Mouse (Mus musculus) T-helper 2 cell (primary cell): ENCODE results near the gene Gm6169.
"Not testable (repeated sequence)": the region's sequence is repeated elsewhere in the genome, so short reads cannot be mapped to it uniquely, and the experiment has no call there.

Source experiments
- in situ Hi-C: fragments of 300-600 bp; cut with MboI, MseI; formaldehyde crosslinking; loops from one replicate; pipeline ENCODE4 v1.15.1; 2025; ENCODE audit warnings: high pct_unique_total_duplicates

Gene Gm6169

DNA sequence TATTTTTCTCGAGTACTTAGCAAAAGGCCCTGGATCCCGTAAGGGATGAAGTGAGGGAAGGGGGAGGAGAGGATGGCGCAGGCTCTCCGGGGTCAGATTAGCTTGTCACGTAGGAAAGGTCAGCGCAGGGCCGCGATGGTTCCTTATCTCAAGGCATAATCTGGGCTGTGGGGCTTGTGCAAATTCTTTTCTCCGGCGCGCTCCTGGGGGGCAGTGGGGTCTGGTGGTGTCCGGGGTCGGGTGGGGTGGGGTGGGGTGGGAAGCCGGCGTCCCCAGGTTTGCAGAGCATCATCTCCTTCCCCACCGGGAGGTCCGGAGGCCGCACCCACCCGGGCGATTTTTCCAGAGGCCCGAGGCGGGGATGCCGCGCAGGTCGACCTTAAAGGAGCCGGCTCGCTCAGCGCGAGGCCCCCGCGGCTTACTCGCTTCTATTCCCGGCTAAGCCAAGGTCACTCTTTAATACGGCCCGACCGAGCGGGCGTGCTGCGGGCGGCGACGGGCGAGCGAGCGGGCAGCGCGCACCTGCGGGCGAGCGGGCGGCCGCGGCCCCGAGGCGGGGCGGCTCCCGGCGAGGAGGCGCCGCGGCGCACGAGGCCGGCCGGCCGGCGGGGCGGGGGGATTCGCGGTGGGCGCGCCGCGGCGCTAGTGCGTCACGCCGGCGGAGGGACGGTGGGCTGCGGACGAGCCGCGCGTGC, 28.0 kb downstream of the Gm6169 start:
- in situ Hi-C loops, result no loop called here

DNA sequence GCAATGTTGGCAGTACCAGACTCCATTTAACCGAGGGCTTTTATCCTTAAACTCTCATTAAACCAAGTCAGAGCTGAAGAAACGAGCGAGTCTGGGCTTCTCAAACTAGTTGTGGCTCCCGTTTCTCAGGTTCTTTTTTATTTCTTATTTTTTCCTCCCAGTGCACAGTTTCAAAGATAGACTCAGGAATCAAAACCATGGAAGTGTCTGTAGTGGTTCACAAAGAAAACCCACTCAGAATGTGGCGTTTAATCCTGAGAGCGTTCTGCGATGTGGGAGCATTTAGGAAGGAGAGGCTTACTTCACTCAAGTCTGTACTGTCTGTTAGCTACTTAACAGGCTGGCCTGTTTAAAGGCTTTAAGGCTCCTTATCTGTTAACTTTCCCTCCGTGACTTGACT, 30.9 kb downstream of the Gm6169 start:
- in situ Hi-C loops, result no loop called here

DNA sequence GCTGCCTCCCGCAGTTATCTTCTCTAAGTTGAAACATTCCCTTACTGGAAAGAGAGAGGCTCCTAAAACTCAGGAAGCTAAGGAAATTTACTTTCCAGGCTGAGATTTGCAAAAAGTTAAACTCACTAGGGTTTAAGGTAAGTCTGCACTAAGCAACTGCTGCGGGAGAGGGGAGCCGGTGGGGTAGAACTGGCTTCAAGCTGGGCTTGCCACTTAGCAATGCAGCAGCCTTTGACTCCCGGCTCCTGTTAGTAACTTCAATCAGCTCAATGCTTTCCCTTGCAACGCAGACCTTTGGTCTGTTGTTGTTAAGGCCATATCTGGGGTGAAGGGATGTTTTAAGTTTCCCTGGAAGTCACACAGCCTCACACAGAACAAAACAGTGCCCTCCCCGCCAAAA, 31.3 kb downstream of the Gm6169 start:
- in situ Hi-C loops, result no loop called here

DNA sequence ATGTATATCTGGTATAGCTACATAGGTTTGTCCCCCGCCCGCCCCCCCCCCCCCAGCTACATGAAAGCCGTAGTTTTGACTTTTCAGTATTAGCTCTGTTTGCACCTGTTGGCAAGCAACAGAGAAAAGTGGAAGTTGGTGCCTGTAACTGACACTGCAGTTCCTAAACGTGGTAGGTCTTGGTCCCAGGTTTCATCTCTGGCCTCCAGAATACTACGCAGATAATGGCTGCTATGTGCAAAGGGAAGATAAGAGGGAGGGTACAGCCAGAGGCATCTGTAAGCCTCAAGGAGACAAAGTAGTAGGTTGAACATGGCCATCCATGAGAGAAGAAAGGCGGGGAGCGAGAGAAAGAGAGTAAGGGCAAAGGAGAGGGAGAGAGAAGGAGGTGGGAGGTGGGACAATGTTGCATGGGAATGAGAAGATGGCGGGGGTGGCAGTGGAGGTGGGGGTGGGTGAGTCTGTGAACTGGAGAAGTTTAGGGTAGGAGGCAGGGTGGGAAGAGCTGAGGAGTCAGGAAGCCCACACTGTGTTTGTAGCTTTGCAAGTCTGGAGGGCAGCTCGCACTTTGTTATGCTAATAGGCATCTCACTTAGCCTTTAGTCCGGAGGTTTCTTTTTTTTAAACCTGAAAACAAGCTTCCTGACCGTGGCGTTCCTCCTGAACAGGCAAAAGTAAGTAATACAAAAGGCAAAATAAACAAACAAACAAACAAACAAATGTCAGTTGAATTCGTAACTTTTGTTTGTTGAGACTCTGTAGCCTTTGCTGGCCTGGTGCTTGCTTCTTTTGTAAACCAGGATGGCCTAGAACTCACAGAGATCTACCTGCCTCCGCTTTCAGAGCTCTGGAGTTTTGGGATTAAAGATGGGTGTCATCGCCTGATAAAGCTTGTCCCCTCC, 32.1 kb downstream of the Gm6169 start, which contains the start of gene Fam169a:
TSS of gene Fam169a (plus strand) at position 638 of the 902 bp plus-strand sequence.
- in situ Hi-C loops, result no loop called here

DNA sequence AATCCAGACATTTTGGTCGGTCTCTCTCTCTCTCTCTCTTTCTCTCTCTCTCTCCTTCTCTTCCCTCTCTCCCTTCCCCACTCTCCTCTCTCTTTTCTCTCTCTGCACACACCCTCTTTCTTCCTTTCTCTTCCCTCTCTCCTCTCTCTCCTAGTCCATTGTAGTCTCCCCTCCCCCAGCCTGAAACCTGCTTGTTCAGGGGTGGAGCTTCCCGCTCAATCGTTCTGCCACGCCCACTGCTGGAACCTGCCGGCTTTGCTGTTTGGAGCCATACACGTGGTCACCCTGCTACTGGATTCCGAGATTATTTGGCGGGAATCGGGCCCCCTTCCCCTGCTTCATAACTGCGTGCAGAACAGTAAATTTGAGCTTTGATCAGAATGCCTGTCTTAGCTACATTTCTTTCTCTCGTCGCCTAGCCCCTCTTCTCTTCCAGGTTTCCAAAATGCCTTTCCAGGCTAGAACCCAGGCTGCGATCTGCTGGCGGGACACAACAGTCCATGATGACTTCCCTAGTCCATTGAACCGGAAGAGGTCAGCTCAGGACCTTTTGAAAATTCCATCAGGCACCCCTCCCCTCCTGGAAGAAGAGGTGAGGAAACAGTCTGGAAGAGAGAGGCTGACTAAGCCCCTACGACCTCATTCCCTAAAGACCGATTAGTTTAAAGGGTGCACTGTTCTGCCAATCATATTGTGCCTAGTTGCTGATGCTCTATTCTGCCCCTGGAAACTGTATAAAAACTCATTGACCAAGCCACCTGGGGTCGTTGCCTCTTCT, 34.0 kb downstream of the Gm6169 start:
- in situ Hi-C loops, result not testable (repeated sequence)

DNA sequence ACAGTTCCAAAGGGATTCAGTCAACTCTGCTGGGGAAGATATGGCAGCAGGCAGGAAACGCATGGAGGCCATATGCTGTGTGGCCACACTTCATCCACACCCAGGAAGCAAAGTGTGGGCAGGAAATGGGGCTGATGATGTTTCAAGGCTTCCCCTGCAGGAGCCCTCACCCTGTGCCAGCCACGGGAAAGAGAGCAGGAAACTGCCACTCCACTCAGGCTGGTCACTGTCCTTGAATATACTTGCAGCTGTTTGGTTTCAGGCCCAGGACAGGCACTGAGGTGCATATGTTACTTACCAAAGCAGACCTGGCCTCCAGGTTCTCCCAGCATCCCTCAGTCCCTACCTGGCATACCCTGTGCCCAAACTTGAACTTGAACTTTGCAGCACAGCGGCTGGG, 34.6 kb downstream of the Gm6169 start:
- in situ Hi-C loops, result no loop called here

DNA sequence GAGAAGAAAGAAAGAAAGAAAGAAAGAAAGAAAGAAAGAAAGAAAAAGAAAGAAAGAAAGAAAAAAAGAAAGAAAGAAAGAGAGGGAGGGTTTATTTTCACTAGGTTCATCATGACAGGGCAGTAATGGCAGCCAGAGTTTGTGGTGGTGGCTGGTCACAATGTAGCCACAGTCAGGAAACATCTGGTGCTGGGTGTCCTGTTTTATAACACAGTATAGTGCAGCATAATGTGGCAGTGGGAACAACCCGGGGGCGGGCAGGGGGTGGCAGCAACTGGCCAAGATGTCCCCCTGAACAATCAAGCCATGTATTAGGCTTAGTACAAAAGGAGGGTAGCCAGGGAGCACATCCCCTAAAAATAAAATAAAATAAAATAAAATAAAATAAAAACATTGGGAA, 35.6 kb downstream of the Gm6169 start:
- in situ Hi-C loops, result no loop called here

DNA sequence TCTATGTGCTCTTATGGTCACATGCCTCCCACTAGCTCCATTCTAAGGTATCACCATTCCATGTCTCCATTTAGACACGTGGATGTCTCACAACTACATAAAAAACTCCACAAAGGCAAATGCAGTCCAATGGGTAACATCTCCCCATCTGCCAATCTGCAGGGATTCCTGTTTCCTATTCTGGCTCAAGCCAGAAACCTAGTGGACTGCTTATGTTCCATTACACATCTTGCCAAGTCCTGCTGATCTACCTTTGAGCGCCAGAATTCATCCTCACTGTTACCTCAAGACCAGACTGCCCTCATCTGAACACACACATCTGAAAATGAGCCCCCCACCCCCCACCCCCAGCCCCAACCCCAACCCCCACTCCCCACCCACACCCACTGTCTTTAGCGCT, 36.9 kb downstream of the Gm6169 start:
- in situ Hi-C loops, result no loop called here

DNA sequence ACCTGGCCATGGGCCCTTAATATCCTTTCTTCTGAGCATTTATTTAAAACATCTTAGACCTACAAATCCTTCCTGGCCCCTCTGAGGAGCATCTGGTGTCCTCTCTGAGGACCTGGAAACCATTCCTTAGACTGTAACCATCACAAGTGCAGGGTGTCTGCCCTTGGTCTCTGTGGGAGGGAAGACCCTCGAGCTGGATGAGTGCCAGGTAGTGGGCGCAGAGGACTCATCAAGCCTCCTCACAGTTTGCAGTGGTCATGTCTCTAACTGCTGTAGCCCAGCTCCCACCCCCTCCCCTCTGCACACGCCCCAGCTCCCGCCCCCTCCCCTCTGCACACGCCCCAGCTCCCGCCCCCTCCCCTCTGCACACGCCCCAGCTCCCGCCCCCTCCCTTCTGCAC, 38.7 kb downstream of the Gm6169 start:
- in situ Hi-C loops, result no loop called here

DNA sequence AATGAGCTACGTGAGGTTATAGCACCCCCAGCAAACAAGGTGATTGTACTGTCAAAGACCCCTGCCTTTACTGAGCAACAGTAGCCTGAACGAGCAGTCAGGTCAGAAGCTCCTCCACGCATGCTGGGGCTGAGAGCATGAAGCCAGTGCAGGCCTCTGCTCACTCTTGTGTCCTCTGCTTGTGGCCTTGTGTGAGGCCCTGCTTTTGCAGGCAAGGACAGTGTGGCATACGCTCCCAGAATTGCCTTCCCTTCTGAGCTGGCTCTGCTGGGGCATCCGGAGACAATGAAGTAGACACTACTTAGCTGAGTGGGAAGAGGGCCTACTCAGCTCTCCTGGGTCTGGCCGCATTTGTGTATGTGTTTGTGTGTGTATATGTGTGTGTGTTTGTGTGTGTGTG, 39.3 kb downstream of the Gm6169 start:
- in situ Hi-C loops, result no loop called here

DNA sequence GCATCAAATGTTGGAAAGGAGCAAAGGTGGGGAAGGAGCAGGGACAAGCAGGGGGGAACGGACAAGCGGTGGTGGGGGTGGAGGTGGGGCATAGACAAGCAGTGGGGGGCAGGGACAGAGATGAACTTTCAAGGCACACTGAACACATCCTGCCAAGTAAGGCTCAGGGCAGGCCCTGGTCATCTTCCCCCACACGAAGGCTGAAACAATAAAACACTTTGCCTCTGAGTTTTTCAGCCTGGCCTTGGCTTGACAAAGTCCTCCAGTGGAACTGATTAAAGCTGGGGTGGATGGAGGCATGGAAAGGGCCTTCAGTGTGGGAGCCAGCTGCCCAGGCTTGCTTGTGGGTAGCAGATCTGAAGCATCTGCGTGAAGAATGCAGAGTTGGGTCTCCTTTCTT, 41.2 kb downstream of the Gm6169 start:
- in situ Hi-C loops, result no loop called here

DNA sequence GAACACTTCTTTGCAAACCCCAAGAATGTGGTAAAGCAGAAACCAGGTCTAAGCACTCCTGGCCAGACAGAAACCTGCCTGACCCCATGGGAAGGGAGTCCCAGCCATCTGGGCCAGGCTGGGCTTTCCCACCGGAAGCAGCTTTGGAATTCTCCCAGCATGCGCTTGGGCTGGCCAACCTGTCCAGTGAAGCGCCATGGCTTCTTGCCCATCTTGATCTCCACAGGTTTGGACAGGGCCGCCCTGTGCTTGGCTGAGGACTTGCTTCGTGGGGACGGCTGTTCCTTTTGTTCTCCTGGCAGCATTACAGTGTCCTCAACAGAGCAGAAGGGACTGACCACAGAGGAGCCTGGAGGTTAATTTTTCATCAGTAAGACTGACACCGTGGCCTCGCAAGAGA, 45.2 kb downstream of the Gm6169 start:
- in situ Hi-C loops, result loop anchor here (5.0 kb wide), 1 partner anchor 197 kb away; no protein-coding TSS in a partner anchor

DNA sequence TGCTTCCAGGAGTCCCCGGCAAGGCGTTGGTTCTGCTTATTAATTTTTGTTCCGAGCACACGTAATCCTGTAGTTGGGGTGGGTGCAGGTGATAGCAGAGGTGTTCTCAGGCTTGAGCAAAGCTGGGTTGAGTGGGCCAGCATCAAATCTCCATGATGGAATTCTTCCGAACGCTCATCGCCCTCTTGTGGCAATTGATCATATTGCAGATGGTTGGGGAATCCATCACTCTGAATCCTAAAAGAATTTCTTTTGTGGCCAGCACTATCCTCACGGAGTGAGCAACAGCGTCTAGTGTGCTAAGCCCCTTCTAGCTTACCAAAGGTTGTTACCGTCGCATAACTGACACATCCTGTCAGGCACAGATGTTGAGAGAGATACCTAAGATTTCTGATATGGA, 46.4 kb downstream of the Gm6169 start:
- in situ Hi-C loops, result loop anchor here (5.0 kb wide), 1 partner anchor 195 kb away; no protein-coding TSS in a partner anchor

DNA sequence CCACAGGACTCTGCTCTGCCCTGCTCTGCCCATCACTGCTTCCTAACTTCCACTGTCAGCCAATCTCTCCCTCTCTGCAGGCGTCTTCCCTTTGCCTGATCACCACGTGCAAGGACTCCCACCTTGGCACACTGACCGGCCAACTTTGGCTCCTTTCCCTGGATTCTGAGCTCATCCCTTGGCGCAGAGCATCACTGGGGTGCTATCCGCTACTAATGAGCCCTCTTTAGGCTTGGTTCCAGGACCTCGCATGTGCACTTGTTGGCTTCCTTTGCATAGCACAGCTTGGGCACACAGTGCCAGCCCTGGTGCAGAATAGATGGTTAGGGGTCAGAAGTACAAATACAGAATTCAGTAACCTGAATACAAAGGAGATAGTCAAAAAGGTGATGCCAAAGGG, 47.9 kb downstream of the Gm6169 start:
- in situ Hi-C loops, result loop anchor here (5.0 kb wide), 1 partner anchor 194 kb away; no protein-coding TSS in a partner anchor
